Mouse (Mus musculus): ENCODE data around the gene Chst11. TPM values are rescaled to one million over a fixed set of nuclear protein-coding genes. Genes with fewer than 3 reads are reported as not detected.

The Chst11 gene
- polyA plus RNA-seq, 1 experiment: 4.3 TPM

- no peak for DNase-seq (ENCODE audit: low read depth, low spot score)
- 52% methylated on average over 3 of the region's 3 CpGs for WGBS
Observed at GRCm38 (mm10) chr10:83224999-83225398, 239.7 kb downstream of the Chst11 start.

GRCm38 (mm10) chr10:83228626-83229025 is 243.3 kb downstream of the Chst11 start:
- 66% methylated on average over 4 of the region's 4 CpGs for whole genome bisulfite sequencing
- DNase-seq (ENCODE audit: low read depth, low spot score): no peak

- 68% methylated on average over 3 of the region's 3 CpGs for WGBS
Observed at GRCm38 (mm10) chr10:83233967-83234366, 248.7 kb downstream of the Chst11 start.

GRCm38 (mm10) chr10:83234391-83234790 is 249.1 kb downstream of the Chst11 start:
- 51% methylated on average over 4 of the region's 4 CpGs for WGBS
- DNase-seq (ENCODE audit: low read depth, low spot score): no peak

More at GRCm38 (mm10) chr10:83233967-83234366, 248.7 kb downstream of the Chst11 start:
- DNase-seq (ENCODE audit: low read depth, low spot score): no peak

GRCm38 (mm10) chr10:83242106-83242686 is 256.9 kb downstream of the Chst11 start:
- 20% methylated on average over 11 of the region's 11 CpGs for WGBS
- no peak for DNase-seq (ENCODE audit: low read depth, low spot score)

GRCm38 (mm10) chr10:83244131-83244530 is 258.8 kb downstream of the Chst11 start:
- no peak for DNase-seq (ENCODE audit: low read depth, low spot score)
- 29% methylated on average over 6 of the region's 6 CpGs for WGBS

Other genes starting within 250 kb of the Chst11 start
- gene Nfyb, start 221.4 kb upstream of the Chst11 start, polyA plus RNA-seq (2012; rRNA removed): 7.5 and 7.8 TPM in 2 replicates
- gene Txnrd1, start 151.5 kb upstream of the Chst11 start, polyA plus RNA-seq (2012; rRNA removed): 81.4 and 98.6 TPM in 2 replicates
- 0.35 and 0.80 TPM in 2 replicates for gene Eid3, start 118.9 kb upstream of the Chst11 start, polyA plus RNA-seq (2012; rRNA removed)